Mouse (Mus musculus) testis, adult 2 months (tissue): ENCODE measurements around the gene Zfp652. TPM values are rescaled to one million over a fixed set of nuclear protein-coding genes. Genes with fewer than 3 reads are reported as not detected.
A peak's percentile ranks its signal among the peaks of the same experiment; 100 is the strongest.

ENCODE experiments used
- H3K27ac ChIP-seq: fragments of 200-500 bp; 2 replicates; pipeline ENCODE4 v1.5.1; 2012; ENCODE audit warnings: low read depth, low read length; ENCODE audit not compliant: control insufficient read depth, insufficient read depth
- H3K27me3 ChIP-seq: fragments of 200-500 bp; 2 replicates; pipeline ENCODE4 v1.6.1; 2012; ENCODE audit warnings: mild to moderate bottlenecking, low read length, moderate library complexity; ENCODE audit not compliant: control insufficient read depth, insufficient read depth
- H3K36me3 ChIP-seq: fragments of 200-500 bp; 2 replicates; pipeline ENCODE4 v1.6.1; 2012; ENCODE audit warnings: mild to moderate bottlenecking, low read length; ENCODE audit not compliant: control insufficient read depth, insufficient read depth
- H3K4me1 ChIP-seq: fragments of 200-500 bp; 2 replicates; pipeline ENCODE4 v1.6.1; 2012; ENCODE audit warnings: low read length; ENCODE audit not compliant: control insufficient read depth, insufficient read depth
- H3K4me3 ChIP-seq: fragments of 200-500 bp; 2 replicates; pipeline ENCODE4 v1.5.1; 2012; ENCODE audit warnings: low read depth, mild to moderate bottlenecking, low read length, moderate library complexity, mixed read lengths; ENCODE audit not compliant: control insufficient read depth
- CTCF ChIP-seq: fragments of 200-500 bp; IDR thresholded peaks from 2 replicates; pipeline ENCODE4 v1.5.1; 2012; ENCODE audit warnings: low read depth, mild to moderate bottlenecking, inconsistent platforms, low read length, moderate library complexity; ENCODE audit not compliant: control insufficient read depth, insufficient read depth, insufficient replicate concordance
- POLR2A ChIP-seq: fragments of 200-500 bp; IDR thresholded peaks from 2 replicates; pipeline ENCODE4 v1.6.1; 2012; ENCODE audit warnings: low read depth, mild to moderate bottlenecking, inconsistent platforms, low read length, moderate library complexity; ENCODE audit not compliant: control insufficient read depth
- polyA plus RNA-seq: library from polyadenylated mRNA; depleted of rRNA; stranded (reverse); fragments of >200 nt; gene quantifications from 2 replicates; pipeline ENCODE4 v1.2.3, GENCODE M21; 2012

Zfp652 gene
- polyA plus RNA-seq, 1 experiment: 11.8 TPM

DNA sequence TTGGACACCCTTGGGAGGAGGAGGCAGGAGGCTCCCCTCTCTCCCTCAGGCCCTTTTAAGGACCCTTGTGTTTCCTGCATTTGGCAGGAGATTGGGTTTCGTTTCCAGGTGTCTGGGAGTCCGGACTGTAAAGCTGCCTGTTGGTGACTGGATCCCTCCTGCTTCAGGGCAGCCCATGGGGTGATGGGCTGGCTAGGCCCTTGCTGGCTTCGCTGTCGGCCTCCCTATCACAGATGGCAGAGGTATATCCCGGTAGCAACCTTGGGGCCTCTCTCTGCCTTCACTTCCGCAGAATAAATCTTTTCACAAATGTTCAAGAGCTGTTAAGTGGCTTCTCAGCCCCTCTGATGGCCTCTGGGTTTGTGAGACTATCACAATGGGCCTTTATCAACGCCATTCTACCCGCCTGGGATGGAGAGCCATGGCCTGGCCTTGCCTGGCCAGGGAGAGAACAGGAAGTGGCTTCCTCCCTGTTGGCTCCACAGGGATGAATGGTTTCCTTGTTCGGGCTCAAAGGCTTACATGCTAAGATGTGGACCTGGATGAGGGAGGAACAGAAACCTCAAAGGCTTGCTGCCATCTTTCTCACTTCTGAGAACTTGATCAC, 30.4 kb upstream of the Zfp652 start:
- Histone ChIP-seq H3K27me3 (no peaks in the 10 kb centered on the region), H3K4me1 (no peaks in the 10 kb centered on the region), H3K4me3 (no peak overlapping the region), H3K36me3 (no peaks in the 10 kb centered on the region), H3K27ac (no peak overlapping the region)
- no peak for TF ChIP-seq POLR2A
- no peak for TF ChIP-seq CTCF

DNA sequence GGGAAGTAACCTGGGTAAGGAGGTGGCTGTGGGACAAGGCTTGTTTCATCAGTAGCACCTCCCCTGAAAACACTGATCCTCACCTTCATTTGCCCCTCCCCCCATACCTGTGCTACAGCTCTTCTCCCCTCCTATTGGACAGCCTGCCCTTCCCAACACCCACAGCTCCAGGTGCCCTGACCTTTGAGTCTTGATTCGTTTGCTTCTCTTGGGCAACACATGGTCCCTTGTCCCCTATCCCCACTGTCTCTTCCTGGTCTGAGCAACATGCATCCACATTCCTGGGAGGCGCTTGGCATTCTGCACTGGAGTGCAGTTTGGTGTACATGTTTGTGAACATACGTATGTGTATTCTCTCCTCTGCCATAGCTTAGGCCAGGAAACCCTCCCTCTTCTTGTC, 29.5 kb upstream of the Zfp652 start:
- Histone ChIP-seq H3K4me3 (no peak overlapping the region), H3K36me3 (no peaks in the 10 kb centered on the region), H3K4me1 (no peaks in the 10 kb centered on the region), H3K27ac (no peak overlapping the region), H3K27me3 (no peaks in the 10 kb centered on the region)
- no peak for TF ChIP-seq CTCF
- no peak for TF ChIP-seq POLR2A

DNA sequence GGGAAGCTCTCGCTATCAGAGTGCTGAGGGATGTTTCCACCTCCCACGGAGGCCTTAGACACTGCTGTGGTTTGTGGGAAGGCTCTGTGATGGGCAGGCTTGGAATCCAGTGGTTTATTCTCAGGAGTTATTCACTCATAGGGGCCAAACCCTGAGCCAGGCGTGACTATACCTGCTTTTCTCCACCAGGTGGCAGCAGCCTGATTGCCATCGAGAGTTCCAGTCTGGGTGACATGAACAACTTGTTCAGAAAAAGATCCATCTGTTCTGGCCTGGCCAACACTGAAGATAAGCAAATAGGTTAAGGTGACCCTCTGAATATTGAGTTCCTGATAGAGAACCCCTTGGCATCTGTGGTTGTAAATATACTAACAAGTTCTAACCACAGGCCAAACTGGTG, 26.4 kb upstream of the Zfp652 start:
- H3K27me3 ChIP-seq: no peaks in the 10 kb centered on the region
- no peak overlapping the region for H3K27ac ChIP-seq
- H3K4me3 ChIP-seq: no peak overlapping the region
- no peak for TF ChIP-seq POLR2A
- TF ChIP-seq CTCF: peak; percentile 80
- no peaks in the 10 kb centered on the region for H3K36me3 ChIP-seq
- no peaks in the 10 kb centered on the region for H3K4me1 ChIP-seq

DNA sequence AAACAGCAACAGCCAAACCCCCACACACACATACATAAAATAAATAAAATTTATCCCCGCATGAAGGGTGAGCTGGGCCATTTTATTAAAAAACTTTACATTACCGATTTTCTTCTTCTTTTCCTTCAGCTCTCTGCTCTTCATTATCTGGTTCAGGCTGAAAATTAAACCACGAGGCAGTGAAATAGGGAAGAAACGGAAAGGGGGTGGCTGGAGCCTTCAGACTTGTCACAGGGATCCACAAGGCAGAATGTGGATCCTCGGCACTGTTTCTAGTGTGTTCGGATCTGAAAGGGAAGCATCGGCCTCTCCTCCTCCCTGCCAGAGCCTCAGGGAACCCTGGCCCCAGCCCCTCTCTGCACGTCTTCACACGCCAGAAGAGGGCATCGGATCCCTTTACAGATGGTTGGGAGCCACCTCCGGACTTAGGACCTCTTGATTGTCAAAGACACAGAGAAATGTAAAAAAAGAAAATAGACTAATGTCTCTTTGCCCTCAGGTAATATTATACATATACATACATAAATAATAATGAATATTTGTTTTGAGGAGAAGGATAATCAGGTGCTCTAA, 25.3 kb upstream of the Zfp652 start:
- Histone ChIP-seq H3K27ac (no peak overlapping the region), H3K4me3 (no peak overlapping the region), H3K27me3 (no peaks in the 10 kb centered on the region), H3K36me3 (no peaks in the 10 kb centered on the region), H3K4me1 (no peaks in the 10 kb centered on the region)
- TF ChIP-seq CTCF: no peak
- no peak for TF ChIP-seq POLR2A

DNA sequence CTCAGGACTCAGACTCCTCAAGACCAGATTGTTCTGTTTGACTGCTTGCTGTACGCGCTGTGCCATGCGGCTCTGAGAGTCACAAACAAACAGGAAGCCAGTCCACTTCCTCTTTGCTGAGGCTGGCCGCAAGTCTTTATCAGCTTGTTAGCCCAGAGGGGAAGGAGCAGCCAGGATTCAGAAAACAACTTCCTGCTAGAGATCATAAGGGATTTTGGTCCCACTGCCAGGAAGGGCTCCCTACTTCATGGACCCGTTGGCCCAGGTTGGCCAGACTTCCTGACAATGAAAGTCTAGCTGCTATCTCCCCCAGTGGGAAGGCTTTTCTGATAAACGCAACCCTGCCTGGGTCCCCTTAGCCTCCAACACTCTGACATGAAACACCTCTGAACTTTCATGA, 24.0 kb upstream of the Zfp652 start:
- no peak overlapping the region for H3K27ac ChIP-seq
- H3K27me3 ChIP-seq: no peaks in the 10 kb centered on the region
- no peak for TF ChIP-seq POLR2A
- no peak for TF ChIP-seq CTCF
- no peak overlapping the region for H3K4me3 ChIP-seq
- no peaks in the 10 kb centered on the region for H3K4me1 ChIP-seq
- no peaks in the 10 kb centered on the region for H3K36me3 ChIP-seq

DNA sequence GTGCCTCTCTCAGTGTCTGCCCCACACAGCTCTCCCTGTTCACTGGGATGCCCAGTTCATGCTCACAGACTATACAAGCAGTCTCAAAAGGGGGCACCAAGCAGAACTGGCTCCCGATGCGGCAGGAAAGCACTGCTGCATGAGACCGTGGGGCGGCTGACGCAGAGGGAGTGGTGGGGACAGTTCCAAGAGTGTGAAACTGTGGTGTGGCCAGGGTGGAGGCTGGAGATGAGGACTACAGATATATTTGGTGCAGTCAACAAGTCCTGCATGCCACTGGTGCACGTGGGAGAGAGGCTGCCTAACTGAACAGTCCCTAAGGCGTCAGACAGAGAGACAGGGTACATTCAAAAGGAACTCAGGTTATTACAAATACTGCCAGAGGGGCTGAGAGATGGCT, 23.5 kb upstream of the Zfp652 start:
- no peaks in the 10 kb centered on the region for H3K36me3 ChIP-seq
- no peaks in the 10 kb centered on the region for H3K4me1 ChIP-seq
- H3K4me3 ChIP-seq: no peak overlapping the region
- no peak for TF ChIP-seq POLR2A
- no peak for TF ChIP-seq CTCF
- H3K27me3 ChIP-seq: no peaks in the 10 kb centered on the region
- H3K27ac ChIP-seq: no peak overlapping the region

DNA sequence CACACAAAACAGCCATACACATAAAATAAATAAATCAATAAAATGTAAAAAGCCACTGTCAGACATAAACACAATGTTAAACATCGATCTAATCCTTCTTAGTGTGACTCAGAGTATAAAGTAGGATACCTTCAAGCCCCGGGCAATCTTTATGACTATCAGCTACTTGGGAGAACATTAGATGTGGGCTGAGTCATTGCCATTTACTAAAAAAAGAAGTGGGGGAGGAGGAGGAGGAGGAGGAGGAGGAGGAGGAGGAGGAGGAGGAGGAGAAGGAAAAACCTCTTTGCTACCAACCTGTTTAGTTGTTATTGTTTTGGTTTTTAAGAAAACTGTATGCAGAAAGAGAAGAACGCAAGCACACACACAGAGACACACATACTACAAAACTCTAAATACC, 22.9 kb upstream of the Zfp652 start:
- TF ChIP-seq POLR2A: no peak
- no peak for TF ChIP-seq CTCF
- no peaks in the 10 kb centered on the region for H3K27me3 ChIP-seq
- no peak overlapping the region for H3K27ac ChIP-seq
- H3K4me3 ChIP-seq: no peak overlapping the region
- H3K36me3 ChIP-seq: no peaks in the 10 kb centered on the region
- H3K4me1 ChIP-seq: no peaks in the 10 kb centered on the region
